Mouse (Mus musculus) retina, adult 2 months (tissue): ENCODE measurements around the gene C5ar2.
A peak's percentile ranks its signal among the peaks of the same experiment; 100 is the strongest.
"Not testable (repeated sequence)": the region's sequence is repeated elsewhere in the genome, so short reads cannot be mapped to it uniquely, and the experiment has no call there.

Experiments used
- DNase-seq: peaks from one replicate; pipeline ENCODE4 v3.0.0-alpha.2; 2012; ENCODE audit warnings: low read depth, low spot score

Gene C5ar2

DNA sequence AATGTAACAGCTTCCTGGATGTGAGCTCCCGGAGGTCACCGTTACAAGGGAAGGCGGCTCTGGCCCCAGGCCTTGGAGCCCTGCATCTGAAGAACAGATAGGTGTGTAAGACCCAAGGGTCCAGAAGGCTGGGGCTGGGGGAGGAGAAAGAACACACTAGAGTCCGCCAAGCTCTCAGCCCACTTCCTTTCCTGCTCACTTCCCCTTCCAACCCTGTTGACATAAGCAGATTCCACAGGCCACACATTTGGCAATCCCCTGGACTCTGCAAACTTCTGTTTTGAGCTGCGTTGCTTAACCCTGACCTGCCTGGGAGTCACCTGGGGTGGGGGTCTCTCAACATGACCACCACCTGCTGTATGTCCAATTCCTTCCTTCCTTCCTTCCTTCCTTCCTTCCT is at the start of gene C5ar2:
Gene C5ar2 (minus strand): TSS at position 88 of the 400 bp plus-strand sequence.
- no peak for DNase-seq

DNA sequence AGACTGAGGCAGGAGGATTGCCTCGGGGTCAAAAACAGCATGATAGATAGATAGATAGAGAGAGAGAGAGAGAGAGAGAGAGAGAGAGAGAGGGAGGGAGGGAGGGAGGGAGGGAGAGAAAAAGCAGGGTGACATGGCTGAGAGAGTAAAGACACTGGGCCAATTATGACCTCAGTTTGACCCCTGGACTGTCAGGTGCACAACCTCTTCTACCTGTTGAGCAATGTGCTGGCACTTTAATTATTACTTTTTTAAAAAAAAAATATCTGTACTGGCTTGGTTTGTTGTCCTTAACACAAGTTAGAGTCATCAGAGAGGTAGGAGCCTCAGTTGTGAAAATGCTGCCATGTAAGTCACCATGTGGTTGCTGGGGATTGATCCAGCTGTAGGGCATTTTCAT is 43.8 kb upstream of the C5ar2 start:
- no peak for DNase-seq

- no peak for DNase-seq
These were observed 43.1 kb upstream of the C5ar2 start for GRCm38 (mm10) chr7:16287016-16287415.

DNA sequence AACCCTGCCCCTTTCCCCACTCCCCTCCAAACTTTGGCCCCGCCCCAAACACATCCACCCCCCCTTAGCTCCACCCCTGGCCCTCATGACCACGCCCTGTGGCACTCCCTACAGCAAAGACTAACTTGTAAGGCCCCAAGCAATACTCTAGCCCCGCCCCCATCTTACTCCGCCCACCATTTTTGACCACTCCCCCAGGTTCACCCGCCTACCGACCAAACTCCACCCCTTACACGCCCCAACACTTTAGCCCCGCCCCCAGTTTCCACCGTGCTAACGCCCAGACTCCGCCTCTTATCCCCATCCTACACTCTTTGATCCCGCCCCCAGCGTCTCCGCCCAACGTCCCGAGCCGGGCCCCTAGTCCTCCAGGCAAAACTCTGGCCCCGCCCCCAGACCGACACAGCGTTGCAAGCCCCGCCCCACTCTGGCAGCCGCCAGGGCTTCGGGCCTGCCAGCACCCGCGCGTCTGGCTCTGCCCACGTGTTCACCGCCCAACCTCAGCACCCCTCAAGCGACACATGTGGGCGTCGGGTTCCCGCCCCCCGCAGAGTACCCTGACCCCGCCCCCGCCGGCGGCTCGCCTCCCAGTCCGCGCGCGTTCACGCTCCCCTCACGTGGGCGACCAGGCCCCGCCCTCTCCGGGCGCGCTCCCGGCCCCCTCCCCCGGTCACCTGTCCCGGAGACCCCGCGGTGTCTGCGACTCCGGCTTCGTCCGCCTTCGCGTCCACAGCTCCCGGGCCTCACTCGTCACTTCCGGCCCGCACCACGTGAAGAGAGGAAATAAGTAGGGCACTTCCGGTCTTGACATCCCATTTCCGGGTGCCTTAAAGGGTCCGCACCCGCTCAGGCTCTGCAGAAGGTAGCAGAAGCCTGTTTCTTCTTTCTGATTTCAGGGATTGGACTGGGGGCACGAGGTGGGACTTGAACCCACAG is 42.3 kb upstream of the C5ar2 start, which contains the start of gene Ccdc9:
Gene Ccdc9 (minus strand): TSS at position 770 of the 936 bp plus-strand sequence.
- peak; percentile 96 for DNase-seq

DNA sequence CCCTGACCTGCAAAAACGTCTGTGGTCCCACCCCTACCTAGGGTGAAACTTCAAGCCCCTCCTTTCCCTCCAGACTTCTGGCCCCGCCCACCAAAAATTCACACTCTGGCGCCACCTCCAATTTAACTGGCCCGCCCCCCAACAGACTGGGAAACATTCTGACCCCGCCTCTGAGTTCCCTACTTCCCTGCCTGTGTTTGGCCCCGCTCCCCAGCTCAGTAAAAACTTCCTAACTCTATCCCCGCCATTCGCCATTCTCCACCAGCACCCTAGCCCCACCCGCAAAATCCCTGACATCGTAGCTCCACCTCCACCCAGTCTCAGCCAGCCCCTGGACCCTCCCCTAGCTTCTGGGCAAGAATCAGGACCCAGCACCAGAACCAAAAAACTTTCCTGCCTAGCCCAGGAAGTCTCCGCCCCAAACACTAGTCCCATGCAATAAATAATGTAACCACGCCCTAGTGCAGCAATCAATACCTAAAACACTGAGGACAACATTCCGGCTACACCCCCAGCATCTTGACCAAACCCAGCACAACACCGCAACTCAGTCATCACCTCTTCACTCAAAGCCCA is 41.6 kb upstream of the C5ar2 start:
- DNase-seq: no peak

DNA sequence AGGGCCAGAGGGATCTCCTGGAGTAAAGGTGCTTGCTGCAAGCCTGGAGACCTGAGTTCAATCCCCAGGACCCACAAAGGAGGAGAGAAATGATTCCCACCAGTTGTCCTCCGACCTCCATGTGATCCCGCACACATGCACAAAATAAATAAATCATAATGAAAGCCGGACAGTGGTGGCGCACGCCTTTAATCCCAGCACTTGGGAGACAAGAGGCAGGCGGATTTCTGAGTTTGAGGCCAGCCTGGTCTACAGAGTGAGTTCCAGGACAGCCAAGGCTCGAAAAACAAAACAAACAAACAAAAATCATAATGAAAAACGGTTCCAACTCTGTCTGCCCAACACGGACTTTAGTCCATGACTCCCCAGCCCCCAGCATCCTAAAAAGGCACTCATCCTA is 41.0 kb upstream of the C5ar2 start:
- no peak for DNase-seq

GRCm38 (mm10) chr7:16284001-16284400 is 40.0 kb upstream of the C5ar2 start:
- DNase-seq: no peak

- no peak for DNase-seq
These were observed 38.4 kb upstream of the C5ar2 start for GRCm38 (mm10) chr7:16282334-16282733.

GRCm38 (mm10) chr7:16280721-16281120 is 36.8 kb upstream of the C5ar2 start:
- no peak for DNase-seq

DNA sequence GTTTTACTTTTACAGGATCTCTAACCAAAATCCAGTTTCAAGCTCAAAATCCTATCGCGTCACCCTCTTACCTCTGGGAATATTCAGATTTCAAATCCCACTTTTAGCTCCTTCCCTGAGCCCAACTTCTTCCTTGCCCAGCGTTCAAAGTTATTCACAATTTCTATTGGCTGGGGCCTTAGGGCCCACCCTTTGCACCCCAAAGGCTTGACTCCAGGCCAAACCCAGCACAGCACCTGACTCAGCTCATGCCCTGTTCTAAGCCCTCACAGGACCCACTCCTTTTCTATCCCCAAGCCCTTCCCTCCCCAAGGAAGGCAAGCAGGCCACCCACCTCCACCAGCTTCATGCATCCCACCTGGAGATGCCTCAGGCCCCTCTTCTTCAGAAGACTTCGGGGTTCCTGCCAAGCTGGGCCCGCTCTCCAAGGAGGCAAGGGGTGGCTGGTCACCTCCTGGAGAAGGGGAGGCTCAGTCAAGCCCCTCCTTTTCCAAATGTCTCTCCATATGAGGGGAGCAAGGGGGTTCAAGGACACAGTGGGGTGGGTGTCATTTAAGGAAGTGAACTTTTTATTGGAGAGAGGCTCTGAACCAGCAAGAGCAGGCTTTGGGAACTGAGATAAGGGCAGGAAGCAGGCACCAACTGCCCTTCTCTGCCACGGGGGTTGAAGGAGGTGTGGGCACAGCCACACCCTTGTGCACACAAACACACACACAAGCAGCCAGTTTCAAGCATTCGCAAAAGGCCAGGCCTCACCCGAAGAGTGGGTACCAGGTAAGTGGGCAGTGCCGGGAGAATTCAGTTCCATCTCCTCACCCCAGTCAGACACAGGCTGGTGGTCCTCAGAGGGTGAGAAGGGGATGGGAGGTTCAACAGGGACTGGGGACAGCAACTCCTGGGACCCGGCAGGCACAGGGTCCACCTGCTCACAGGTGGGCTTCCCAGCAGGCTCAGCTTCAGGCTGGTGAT is 31.3 kb upstream of the C5ar2 start:
- DNase-seq: no peak

DNA sequence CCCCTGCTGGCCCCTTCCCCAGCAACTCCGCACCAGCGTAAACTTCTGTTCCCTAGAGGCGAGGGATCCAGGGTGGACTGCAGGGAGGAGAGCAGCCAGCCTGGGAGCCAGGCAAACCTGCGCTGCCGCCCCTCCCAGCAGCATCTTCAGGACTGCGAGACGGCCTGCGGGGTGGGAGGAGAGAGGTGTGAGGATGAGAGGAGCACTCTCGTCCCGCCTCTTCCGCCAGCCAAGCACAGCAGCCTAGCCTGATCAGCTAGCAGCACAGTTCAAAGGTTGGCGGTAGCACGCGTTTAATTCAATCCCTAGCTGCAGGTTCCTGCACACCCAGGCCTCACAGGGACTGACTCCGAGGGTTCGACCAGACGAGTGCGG is 29.8 kb upstream of the C5ar2 start:
- no peak for DNase-seq

DNA sequence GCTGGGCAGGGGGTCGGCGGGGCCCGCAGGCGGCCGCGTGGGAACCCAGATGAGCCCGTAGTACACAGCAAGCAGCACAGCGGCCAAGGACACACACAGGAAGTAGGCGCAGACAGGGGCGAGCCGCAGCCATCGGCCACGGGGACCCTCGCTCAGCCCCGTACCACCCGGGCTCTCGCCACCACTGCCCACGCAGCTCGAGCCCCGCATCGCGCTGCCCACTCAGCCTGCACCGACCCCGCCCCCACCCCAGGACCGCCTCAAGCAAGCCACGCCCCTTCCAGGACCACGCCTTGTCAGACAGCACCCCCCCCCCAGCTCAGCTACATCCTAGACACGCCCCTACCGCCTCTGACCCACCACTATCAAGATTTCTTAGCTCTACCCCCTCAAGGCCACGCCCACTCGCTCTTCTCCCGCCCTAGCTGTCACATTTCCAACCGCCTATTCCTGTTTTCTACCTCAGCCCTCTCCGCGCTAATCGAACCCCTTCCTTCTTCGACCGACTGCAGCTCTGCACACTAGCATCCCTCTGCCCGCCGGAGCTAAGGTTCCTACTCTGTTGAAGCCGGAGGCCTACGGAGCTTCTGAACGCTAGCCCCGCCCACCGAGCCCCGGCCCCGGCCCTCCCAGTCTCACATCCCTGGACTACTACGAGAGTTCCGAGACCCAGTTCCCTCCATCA is 29.3 kb upstream of the C5ar2 start, which contains the start of gene Inafm1:
Gene Inafm1 (minus strand): TSS at position 537 of the 685 bp plus-strand sequence.
- no peak for DNase-seq

DNA sequence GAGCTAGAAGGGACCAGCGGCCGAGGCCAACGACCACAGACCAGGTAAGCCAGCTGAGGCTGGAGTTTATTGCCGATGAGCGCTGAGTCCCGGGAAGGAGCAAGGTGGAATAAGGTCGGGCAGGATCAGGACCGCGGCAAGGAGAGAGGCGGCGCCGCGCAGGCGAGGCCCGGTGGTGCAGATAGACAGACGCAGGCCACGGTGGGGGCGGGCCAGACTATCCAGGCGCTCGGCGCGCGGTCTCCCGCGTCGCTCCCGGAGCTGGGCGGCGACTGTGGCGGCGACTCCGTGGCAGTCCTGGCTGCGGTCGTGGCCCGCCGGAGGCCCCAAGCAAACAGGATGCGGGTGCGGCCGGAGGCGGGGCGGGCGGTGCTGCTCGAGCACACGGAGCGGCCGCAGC is 28.7 kb upstream of the C5ar2 start:
- DNase-seq: no peak

DNA sequence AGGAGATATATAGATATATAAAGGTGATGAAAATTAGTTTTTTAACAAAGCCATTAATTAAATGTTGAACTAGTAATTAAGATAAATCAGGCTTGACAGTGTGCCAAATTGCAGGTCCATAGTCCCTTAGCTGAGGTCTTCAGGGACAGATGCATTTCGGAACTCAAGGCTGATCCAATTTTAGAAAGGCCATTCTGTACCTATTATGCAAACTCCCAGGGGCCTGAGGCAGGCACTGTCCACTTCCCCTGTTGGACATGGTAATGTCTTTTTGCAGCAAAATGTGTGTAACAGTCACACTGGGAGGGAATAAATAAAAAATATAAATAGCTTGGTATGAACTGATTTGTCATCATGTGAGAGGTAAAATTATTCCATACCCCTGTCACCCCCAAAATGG is 27.2 kb upstream of the C5ar2 start:
- no peak for DNase-seq

- not testable (repeated sequence) for DNase-seq
These were observed 22.6 kb upstream of the C5ar2 start for GRCm38 (mm10) chr7:16266593-16266992.

GRCm38 (mm10) chr7:16265856-16266255 is 21.9 kb upstream of the C5ar2 start:
- DNase-seq: no peak

GRCm38 (mm10) chr7:16263843-16264242 is 19.9 kb upstream of the C5ar2 start:
- DNase-seq: no peak

DNA sequence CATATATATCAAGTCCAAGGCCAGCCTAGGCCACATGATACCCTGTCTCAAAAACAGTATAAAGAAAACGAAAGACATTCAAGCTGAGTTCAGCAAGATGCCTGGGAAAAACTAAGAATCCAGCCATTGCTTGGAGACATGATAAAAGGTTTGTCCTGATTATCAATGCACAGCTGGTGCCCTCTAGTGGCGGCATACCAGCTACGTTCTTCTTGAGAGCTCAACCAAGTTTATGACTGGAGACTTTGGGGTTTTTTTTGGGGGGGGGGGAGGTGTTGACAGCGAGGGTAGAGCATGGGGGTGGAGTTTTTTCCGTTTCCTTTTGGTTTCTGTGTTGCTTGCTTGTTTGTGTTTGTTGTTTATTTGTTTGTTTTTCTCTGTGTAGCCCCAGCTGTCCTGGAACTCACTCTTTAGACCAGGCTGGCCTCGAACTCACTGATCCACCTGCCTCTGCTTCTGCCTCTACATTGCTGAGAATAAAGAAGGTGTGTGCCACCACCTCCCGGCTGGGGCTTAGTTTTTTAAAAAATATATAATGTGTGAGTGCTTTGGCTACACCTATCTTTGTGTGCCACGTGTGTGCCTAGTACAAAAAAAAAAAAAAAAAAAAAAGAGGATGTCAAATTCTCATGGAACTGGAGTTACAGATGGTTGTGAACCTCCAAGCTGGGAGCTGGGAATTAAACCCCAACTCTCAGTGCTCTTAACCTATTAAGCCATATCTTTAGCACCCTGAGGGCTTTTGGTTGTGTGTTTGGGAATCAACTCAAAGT is 19.2 kb upstream of the C5ar2 start:
- no peak for DNase-seq

DNA sequence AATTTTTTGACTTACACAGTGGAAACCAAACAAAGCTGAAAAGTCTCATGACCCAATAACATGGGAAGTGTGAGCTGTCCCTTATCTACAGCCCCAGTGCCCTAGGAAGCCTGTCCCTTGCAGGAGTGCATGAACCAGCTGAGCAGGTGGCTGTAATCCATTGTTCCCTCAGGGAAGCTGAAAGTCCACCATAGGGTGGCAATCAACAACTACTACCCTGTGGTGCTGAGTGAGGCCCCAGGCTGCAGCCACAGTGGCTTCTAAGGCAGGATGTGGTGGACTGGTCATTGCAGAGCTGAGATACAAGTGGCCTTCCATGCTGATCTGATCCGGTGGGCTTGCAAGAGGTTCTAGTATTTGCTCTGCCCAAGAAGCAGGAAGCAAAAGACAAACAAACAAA is 17.1 kb upstream of the C5ar2 start:
- no peak for DNase-seq

- no peak for DNase-seq
These were observed 15.2 kb upstream of the C5ar2 start, which contains the start of gene C5ar1 for GRCm38 (mm10) chr7:16259110-16259590. C5ar1 (minus strand) TSS chr7:16259540.
